ENCODE assay signal across 8 mouse cellular contexts in the genomic region with DNA sequence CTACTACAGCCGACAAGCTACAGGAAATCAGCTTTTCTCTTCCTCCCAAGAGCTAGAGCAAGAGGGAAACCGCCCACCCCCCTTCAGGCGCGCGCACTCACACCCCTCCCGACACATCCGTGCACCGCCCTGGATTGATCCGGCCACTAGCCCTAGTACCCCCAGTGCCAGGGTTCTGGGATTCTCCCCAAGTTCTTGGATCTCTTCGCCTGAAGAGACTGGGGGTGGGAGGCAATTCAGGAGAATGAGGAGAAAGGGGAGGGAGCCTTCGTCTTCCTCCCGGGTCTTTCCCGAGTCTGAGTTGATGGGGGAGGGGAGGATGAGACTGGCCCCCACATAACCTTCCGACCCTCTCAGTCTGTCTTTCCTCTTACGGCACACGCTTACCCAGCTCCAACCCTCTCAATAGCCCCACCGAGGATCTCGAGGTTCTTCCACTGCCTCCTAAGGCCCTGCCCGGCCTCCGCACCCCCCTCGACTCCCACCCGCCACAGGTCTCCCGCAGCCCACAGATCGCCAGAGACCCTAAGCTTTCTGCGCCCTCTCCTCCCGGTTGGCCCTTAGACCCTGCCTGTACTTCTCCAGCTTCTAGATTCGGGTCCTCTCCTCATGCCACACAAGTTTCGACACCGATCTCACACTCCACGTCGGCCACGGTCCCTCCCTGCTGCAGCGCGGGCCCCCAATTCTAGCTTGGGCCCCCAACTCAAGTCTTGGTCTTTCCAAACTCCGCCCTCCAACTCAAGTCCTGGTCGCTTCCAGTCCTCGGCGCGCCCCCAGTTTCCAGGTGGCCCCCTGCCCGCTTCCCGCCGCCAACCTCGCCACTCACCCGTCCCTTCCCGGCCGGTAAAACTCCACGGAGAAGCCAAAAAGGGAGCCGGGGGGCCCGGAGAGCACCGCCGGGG. TPM values are rescaled to one million over a fixed set of nuclear protein-coding genes. Genes with fewer than 3 reads are reported as not detected.
A peak's percentile ranks its signal among the peaks of the same experiment; 100 is the strongest.
DNase-seq lines count a peak whose midpoint lies in the region; ATAC-seq and TF ChIP-seq lines count a peak whose summit lies in the region.

No protein-coding gene starts in this region.

- no peak for TF ChIP-seq POLR2A in myocyte (IDR thresholded peaks at IDR 0.05; ENCODE audit: insufficient read length, low read depth)

- no peaks in the 10 kb centered on the region for H3K9me3 ChIP-seq in embryonic facial prominence, embryonic 14.5 days (ENCODE audit: control insufficient read depth, low read length)
- H3K9me3 ChIP-seq in limb, embryonic 15.5 days, result no peaks in the 10 kb centered on the region

- 1% methylated on average over 47 of the region's 51 CpGs for whole genome bisulfite sequencing in embryonic facial prominence, embryonic 14.5 days
- under 1% methylated on average over 51 of the region's 51 CpGs for WGBS in limb, embryonic 15.5 days

- H3K79me2 ChIP-seq in myocyte (ENCODE audit: control insufficient read depth, insufficient read depth), result peaks cover 56% of the 10 kb centered on the region

- peak overlapping the region; percentile 99 for H3K4me3 ChIP-seq in embryonic facial prominence, embryonic 14.5 days (ENCODE audit: low read depth, low read length)
- peak overlapping the region; percentile 96 for H3K4me3 ChIP-seq in limb, embryonic 15.5 days
- H3K4me3 ChIP-seq in myocyte, result peak overlapping the region; percentile 97

- H3K4me2 ChIP-seq in embryonic facial prominence, embryonic 14.5 days (ENCODE audit: low read depth, low read length), result peak overlapping the region; percentile 78
- H3K4me2 ChIP-seq in limb, embryonic 15.5 days, result peak overlapping the region; percentile 56
- H3K4me2 ChIP-seq in myocyte (ENCODE audit: low read depth), result peak overlapping the region; percentile 92

- peak overlapping the region; percentile 94 for H3K9ac ChIP-seq in embryonic facial prominence, embryonic 14.5 days (ENCODE audit: low read depth, low read length)
- H3K9ac ChIP-seq in limb, embryonic 15.5 days, result peak overlapping the region; percentile 97

- no peaks in the 10 kb centered on the region for H3K27me3 ChIP-seq in embryonic facial prominence, embryonic 14.5 days (replicated peaks; ENCODE audit: control insufficient read depth, insufficient read depth, low read length)
- H3K27me3 ChIP-seq in limb, embryonic 15.5 days, result no peaks in the 10 kb centered on the region
- H3K27me3 ChIP-seq in myocyte (ENCODE audit: control insufficient read depth, insufficient read depth, insufficient read length), result no peaks in the 10 kb centered on the region

- no peaks in the 10 kb centered on the region for H3K36me3 ChIP-seq in embryonic facial prominence, embryonic 14.5 days (ENCODE audit: control insufficient read depth, insufficient read depth, low read length)
- H3K36me3 ChIP-seq in limb, embryonic 15.5 days, result no peaks in the 10 kb centered on the region
- no peaks in the 10 kb centered on the region for H3K36me3 ChIP-seq in myocyte (ENCODE audit: control insufficient read depth, insufficient read depth)

- peaks cover 17% of the 10 kb centered on the region for H3K4me1 ChIP-seq in embryonic facial prominence, embryonic 14.5 days (ENCODE audit: control insufficient read depth, insufficient read depth, low read length)
- H3K4me1 ChIP-seq in limb, embryonic 15.5 days, result peaks cover 34% of the 10 kb centered on the region

- H3ac ChIP-seq in myocyte (ENCODE audit: control insufficient read depth, insufficient read length), result peak overlapping the region; percentile 89

- DNase-seq in kidney, adult 18-20 months, result peak; percentile 35
- DNase-seq in kidney, adult 11 months, result no peak
- DNase-seq in embryonic facial prominence, embryonic 14.5 days (ENCODE audit: low spot score), result peak; percentile 68
- DNase-seq in ovary, adult 18-20 months (ENCODE audit: low spot score), result no peak
- DNase-seq in cerebellum, postnatal 36 days, result no peak

- peak; percentile 42 for ATAC-seq in embryonic facial prominence, embryonic 14.5 days (ENCODE audit: low read depth)
- peak; percentile 1 to 8; a peak in 1 of 4 replicates for ATAC-seq in hematopoietic stem cell, adult 5-6 weeks (replicated peaks in 1 of 2; ENCODE audit: insufficient read depth in 1 of 2, low FRiP score in 2 of 2, low TSS enrichment in 1 of 2, low read depth in 1 of 2, poor library complexity in 2 of 2, severe bottlenecking in 2 of 2)
- ATAC-seq in limb, embryonic 15.5 days (ENCODE audit: insufficient number of reproducible peaks, low FRiP score, low TSS enrichment, low read depth), result peak; percentile 25; the same call in 1 of the 2 replicates

- H3K27ac ChIP-seq in embryonic facial prominence, embryonic 14.5 days (replicated peaks; ENCODE audit: low read depth, low read length), result peak overlapping the region; percentile 93
- peak overlapping the region; percentile 95 for H3K27ac ChIP-seq in limb, embryonic 15.5 days

TF ChIP-seq in myocyte, 11 proteins besides CTCF, POLR2A, EP300 and RAD21:
- no peak for TF ChIP-seq CEBPB (IDR thresholded peaks at IDR 0.05; ENCODE audit: insufficient read depth, poor library complexity, severe bottlenecking)
- TF ChIP-seq POLR2AphosphoS2 (IDR thresholded peaks at IDR 0.05; ENCODE audit: insufficient read length, low read depth), result peak; percentile 17
- TF ChIP-seq REST (IDR thresholded peaks at IDR 0.05; ENCODE audit: insufficient read depth, insufficient read length), result no peak
- TF ChIP-seq TCF12 (IDR thresholded peaks at IDR 0.05; ENCODE audit: insufficient read depth, poor library complexity, severe bottlenecking), result no peak
- no peak for TF ChIP-seq MAX (IDR thresholded peaks at IDR 0.05; ENCODE audit: low read depth)
- TF ChIP-seq MYOG (IDR thresholded peaks at IDR 0.05; ENCODE audit: control insufficient read depth in 1 of 3, insufficient read depth in 1 of 3, insufficient read length in 2 of 3, low read depth in 2 of 3), result peak in 1 of 3 experiments; percentile 9

RNA-seq across cellular contexts. Expression of a gene that starts 0.8 kb away (rescaled TPM):
- polyA plus RNA-seq in embryonic facial prominence, embryonic 14.5 days (2014; fragmentation: Nextera tagmentation; extraction: Ambion mirVana), result 63.4 TPM in 2 replicates
- total RNA-seq in hematopoietic stem cell, adult 5-6 weeks (2017), result 10.3 and 11.7 TPM in 2 replicates
- 62.0 and 64.9 TPM in 2 replicates for polyA plus RNA-seq in limb, embryonic 15.5 days (2015; fragmentation: Nextera tagmentation; extraction: Ambion mirVana)
- 162 TPM for polyA plus RNA-seq in myocyte (2012; fragmentation: generic; extraction: Trizol)

RNA-seq across cellular contexts. Expression of a gene that starts 25.8 kb away (rescaled TPM):
- 18.4 and 19.0 TPM in 2 replicates for polyA plus RNA-seq in embryonic facial prominence, embryonic 14.5 days (2014; fragmentation: Nextera tagmentation; extraction: Ambion mirVana)
- 2.7 and 3.9 TPM in 2 replicates for total RNA-seq in hematopoietic stem cell, adult 5-6 weeks (2017)
- 17.1 and 19.4 TPM in 2 replicates for polyA plus RNA-seq in limb, embryonic 15.5 days (2015; fragmentation: Nextera tagmentation; extraction: Ambion mirVana)
- polyA plus RNA-seq in myocyte (2012; fragmentation: generic; extraction: Trizol), result 35.6 TPM

RNA-seq across cellular contexts. Expression of a gene that starts 55.3 kb away (rescaled TPM):
- polyA plus RNA-seq in embryonic facial prominence, embryonic 14.5 days (2014; fragmentation: Nextera tagmentation; extraction: Ambion mirVana), result 0.13 and 0.47 TPM in 2 replicates
- total RNA-seq in hematopoietic stem cell, adult 5-6 weeks (2017), result 1.3 and 2.1 TPM in 2 replicates
- 0.20 and 0.36 TPM in 2 replicates for polyA plus RNA-seq in limb, embryonic 15.5 days (2015; fragmentation: Nextera tagmentation; extraction: Ambion mirVana)
- 0.05 TPM for polyA plus RNA-seq in myocyte (2012; fragmentation: generic; extraction: Trizol)

Comparison
In these comparisons a context has a peak if more than half of its experiments do, and no peak if none do; other contexts are left out.
1. DNase-seq: peak in kidney, adult 18-20 months (single experiment) and embryonic facial prominence, embryonic 14.5 days (single experiment); none in kidney, adult 11 months (single experiment), ovary, adult 18-20 months (single experiment) and cerebellum, postnatal 36 days (0 of 2).
2. Peak in every context shown above with its lines, with median percentiles within 50 percentile points of each other: ATAC-seq, H3K4me2 ChIP-seq and H3K4me3 ChIP-seq.